Mouse (Mus musculus) liver, embryonic 16.5 days (tissue): Measurements from ENCODE around the gene Rpl19. TPM values are rescaled to one million over a fixed set of nuclear protein-coding genes. Genes with fewer than 3 reads are reported as not detected.

Experiments
- ATAC-seq: fragments of 200-750 bp; cut with Nextera tagmentation; 2 replicates; pipeline ENCODE4 v1.8.0; 2017; ENCODE audit warnings: low read depth, mild to moderate bottlenecking, moderate number of reproducible peaks, moderate library complexity
- H3K27ac ChIP-seq: fragments of 300-500 bp; sonication (generic); 2 replicates; pipeline ENCODE4 v1.5.1; 2014; ENCODE audit warnings: mild to moderate bottlenecking, low read length
- H3K27me3 ChIP-seq: fragments of 300-500 bp; sonication (generic); 2 replicates; pipeline ENCODE4 v1.6.1; 2014; ENCODE audit warnings: low read depth, low read length, mixed read lengths; ENCODE audit not compliant: control insufficient read depth, insufficient read depth
- H3K36me3 ChIP-seq: fragments of 300-500 bp; sonication (generic); 2 replicates; pipeline ENCODE4 v1.6.1; 2014; ENCODE audit warnings: mild to moderate bottlenecking; ENCODE audit not compliant: control insufficient read depth, insufficient read depth
- H3K4me1 ChIP-seq: fragments of 300-500 bp; sonication (generic); 2 replicates; pipeline ENCODE4 v1.6.1; 2014; ENCODE audit warnings: low read depth, low read length, mixed read lengths; ENCODE audit not compliant: control insufficient read depth
- H3K4me2 ChIP-seq: fragments of 300-500 bp; sonication (generic); 2 replicates; pipeline ENCODE4 v1.6.1; 2014; ENCODE audit warnings: low read depth, low read length, mixed read lengths
- H3K4me3 ChIP-seq: fragments of 300-500 bp; sonication (generic); 2 replicates; pipeline ENCODE4 v1.5.1; 2014; ENCODE audit warnings: low read depth, mild to moderate bottlenecking, low read length
- H3K9ac ChIP-seq: fragments of 300-500 bp; sonication (generic); 2 replicates; pipeline ENCODE4 v1.6.1; 2014; ENCODE audit warnings: low read depth, low read length
- H3K9me3 ChIP-seq: fragments of 300-500 bp; sonication (generic); replicated peaks from 2 replicates; pipeline ENCODE4 v1.6.1; 2016; ENCODE audit warnings: low read length; ENCODE audit not compliant: control insufficient read depth
- WGBS: fragments of 180-500 bp; shearing (Covaris S2); extraction: QIAGEN DNeasy Blood & Tissue Kit; methylation state at CpG from one replicate; pipeline ENCODE4 v1.1.7; 2014; ENCODE audit not compliant: insufficient replicate concordance; 5-methylcytosine and 5-hydroxymethylcytosine counted together
- polyA plus RNA-seq: library from polyadenylated mRNA; unstranded; fragments of >200 nt; fragmentation: Nextera tagmentation; extraction: Ambion mirVana; gene quantifications from 2 replicates; pipeline ENCODE4 v1.2.1, GENCODE M21; 2015

The Rpl19 gene
- polyA plus RNA-seq, 1 experiment from 2014 or later: 478 TPM

- H3K9ac ChIP-seq: no peak overlapping the region
- no peak overlapping the region for H3K27ac ChIP-seq
- WGBS: 52% methylated on average over 5 of the region's 6 CpGs
- no peaks in the 10 kb centered on the region for H3K36me3 ChIP-seq
- H3K27me3 ChIP-seq: peaks cover 21% of the 10 kb centered on the region
- no peaks in the 10 kb centered on the region for H3K9me3 ChIP-seq
- H3K4me2 ChIP-seq: no peak overlapping the region
- no peak overlapping the region for H3K4me3 ChIP-seq
- H3K4me1 ChIP-seq: peaks cover 11% of the 10 kb centered on the region
- ATAC-seq: no peak
These were observed 8.3 kb upstream of the Rpl19 start for GRCm38 (mm10) chr11:98018222-98018621.

- no peaks in the 10 kb centered on the region for H3K36me3 ChIP-seq
- H3K27ac ChIP-seq: no peak overlapping the region
- no peak overlapping the region for H3K4me3 ChIP-seq
- no peak for ATAC-seq
- no peaks in the 10 kb centered on the region for H3K9me3 ChIP-seq
- WGBS: 24% methylated on average over 10 of the region's 10 CpGs
- peaks cover 11% of the 10 kb centered on the region for H3K4me1 ChIP-seq
- no peak overlapping the region for H3K4me2 ChIP-seq
- H3K9ac ChIP-seq: no peak overlapping the region
- H3K27me3 ChIP-seq: peaks cover 21% of the 10 kb centered on the region
These were observed 7.5 kb upstream of the Rpl19 start for GRCm38 (mm10) chr11:98018858-98019641.

GRCm38 (mm10) chr11:98019883-98020610 lies 6.5 kb upstream of the Rpl19 start:
- no peak overlapping the region for H3K27ac ChIP-seq
- WGBS: 31% methylated on average over 8 of the region's 8 CpGs
- H3K36me3 ChIP-seq: no peaks in the 10 kb centered on the region
- H3K9ac ChIP-seq: no peak overlapping the region
- no peaks in the 10 kb centered on the region for H3K9me3 ChIP-seq
- H3K27me3 ChIP-seq: peaks cover 21% of the 10 kb centered on the region
- H3K4me3 ChIP-seq: no peak overlapping the region
- H3K4me1 ChIP-seq: peaks cover 11% of the 10 kb centered on the region
- ATAC-seq: no peak
- no peak overlapping the region for H3K4me2 ChIP-seq

DNA sequence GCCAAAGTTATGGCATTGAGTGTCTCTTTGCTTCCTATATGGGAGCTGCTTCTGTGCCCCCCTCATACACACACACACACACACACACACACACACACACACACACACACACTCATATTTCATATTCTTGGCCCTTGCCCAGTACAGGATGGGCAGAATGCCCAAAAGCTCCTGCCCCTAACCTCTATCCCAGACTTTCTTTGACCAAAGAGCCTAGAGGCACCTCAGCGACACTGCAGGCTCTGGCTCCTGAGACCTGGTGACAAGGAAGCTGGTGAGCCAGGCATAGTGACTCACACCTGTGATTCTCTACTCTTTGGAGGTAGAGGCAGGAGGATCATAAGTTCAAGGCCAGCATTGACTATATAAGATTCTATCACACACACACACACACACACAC lies 5.8 kb upstream of the Rpl19 start:
- H3K4me3 ChIP-seq: no peak overlapping the region
- H3K36me3 ChIP-seq: no peaks in the 10 kb centered on the region
- no peaks in the 10 kb centered on the region for H3K9me3 ChIP-seq
- H3K9ac ChIP-seq: no peak overlapping the region
- H3K27me3 ChIP-seq: peaks cover 21% of the 10 kb centered on the region
- H3K4me1 ChIP-seq: peaks cover 13% of the 10 kb centered on the region
- 63% methylated on average over 1 of the region's 1 CpGs for WGBS
- no peak overlapping the region for H3K27ac ChIP-seq
- H3K4me2 ChIP-seq: no peak overlapping the region
- no peak for ATAC-seq

GRCm38 (mm10) chr11:98021118-98021517 lies 5.4 kb upstream of the Rpl19 start:
- H3K9me3 ChIP-seq: no peaks in the 10 kb centered on the region
- no peak overlapping the region for H3K4me3 ChIP-seq
- 43% methylated on average over 2 of the region's 2 CpGs for WGBS
- no peaks in the 10 kb centered on the region for H3K36me3 ChIP-seq
- no peak overlapping the region for H3K27ac ChIP-seq
- H3K9ac ChIP-seq: no peak overlapping the region
- ATAC-seq: no peak
- H3K27me3 ChIP-seq: peaks cover 21% of the 10 kb centered on the region
- no peak overlapping the region for H3K4me2 ChIP-seq
- peaks cover 17% of the 10 kb centered on the region for H3K4me1 ChIP-seq

GRCm38 (mm10) chr11:98021565-98022252 lies 4.8 kb upstream of the Rpl19 start:
- no peak for ATAC-seq
- peak overlapping the region; percentile 65 for H3K4me3 ChIP-seq

GRCm38 (mm10) chr11:98022253-98022554 lies 4.3 kb upstream of the Rpl19 start:
- Histone ChIP-seq H3K9me3 (no peaks in the 10 kb centered on the region), H3K4me2 (peak overlapping the region; percentile 80), H3K27ac (no peak overlapping the region), H3K27me3 (peaks cover 21% of the 10 kb centered on the region), H3K36me3 (no peaks in the 10 kb centered on the region), H3K4me3 (peak overlapping the region; percentile 65), H3K9ac (peak overlapping the region; percentile 59), H3K4me1 (peaks cover 18% of the 10 kb centered on the region)
- WGBS: 0% methylated on average over 20 of the region's 23 CpGs
- ATAC-seq: no peak

More at GRCm38 (mm10) chr11:98021565-98022252, 4.8 kb upstream of the Rpl19 start:
- 8% methylated on average over 34 of the region's 34 CpGs for WGBS
- H3K27ac ChIP-seq: no peak overlapping the region
- no peaks in the 10 kb centered on the region for H3K9me3 ChIP-seq
- peak overlapping the region; percentile 59 for H3K9ac ChIP-seq
- H3K4me2 ChIP-seq: peak overlapping the region; percentile 80
- H3K36me3 ChIP-seq: no peaks in the 10 kb centered on the region
- peaks cover 18% of the 10 kb centered on the region for H3K4me1 ChIP-seq
- peaks cover 21% of the 10 kb centered on the region for H3K27me3 ChIP-seq

- Histone ChIP-seq H3K27me3 (peaks cover 21% of the 10 kb centered on the region), H3K4me3 (peak within 1 kb of the TSS; percentile 65), H3K36me3 (no peaks in the 10 kb centered on the region), H3K27ac (0 out of 2 replicates have a peak within 1 kb of the TSS, but pooled peaks have one; percentile 17), H3K9me3 (no peaks in the 10 kb centered on the region), H3K4me2 (peak within 1 kb of the TSS; percentile 80), H3K4me1 (peaks cover 21% of the 10 kb centered on the region), H3K9ac (peak within 1 kb of the TSS; percentile 59)
- ATAC-seq: peak; percentile 5; the same call in 1 of the 2 replicates
- WGBS: 1% methylated on average over 29 of the region's 52 CpGs
These were observed 3.7 kb upstream of the Rpl19 start, which contains the start of gene Cacnb1 for GRCm38 (mm10) chr11:98022555-98023371. Gene Cacnb1, minus strand, starts transcription at chr11:98023034.
